Mouse (Mus musculus): ENCODE measurements around the gene Matn3. TPM values are rescaled to one million over a fixed set of nuclear protein-coding genes. Genes with fewer than 3 reads are reported as not detected.

Gene Matn3
- total RNA-seq, 2 experiments from 2014 or later: not detected

DNA sequence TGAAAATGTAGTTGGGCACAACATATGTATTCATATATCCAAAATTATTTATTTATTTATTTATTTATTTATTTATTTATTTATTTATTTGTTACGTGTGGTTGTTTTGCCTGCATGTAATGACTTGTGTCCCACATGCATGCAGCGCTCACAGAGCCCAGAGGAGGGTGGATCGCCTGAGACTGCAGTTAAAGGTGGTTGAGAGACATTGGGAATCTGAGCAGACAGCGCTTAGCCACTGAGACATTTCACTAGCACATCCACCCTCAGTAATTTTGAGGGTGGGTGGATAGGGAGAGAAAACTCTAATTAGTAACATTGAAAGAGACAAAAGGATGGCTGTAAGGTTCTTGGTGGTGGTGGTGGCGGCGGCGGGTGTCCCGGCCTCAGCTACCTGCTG lies 72.7 kb downstream of the Matn3 start:
- no peak for ATAC-seq (replicated peaks; ENCODE audit: poor library complexity)

DNA sequence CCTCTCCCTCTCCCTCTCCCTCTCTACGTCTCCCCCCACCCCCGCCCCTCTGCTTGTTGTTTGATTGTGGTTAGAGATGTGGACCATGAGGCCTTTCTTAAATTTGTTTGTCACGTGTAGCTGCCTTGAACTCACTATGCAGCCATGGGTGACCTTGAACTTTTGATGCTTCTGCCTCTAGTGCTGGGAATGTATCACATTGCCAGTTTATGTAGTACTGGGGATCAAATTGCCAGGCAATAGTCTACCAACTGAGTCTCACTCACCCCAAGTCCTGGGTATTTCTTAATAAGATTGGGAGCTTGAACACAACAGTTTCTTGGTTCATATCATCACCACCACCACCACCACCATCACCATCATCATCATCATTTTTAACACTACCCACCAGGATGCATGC lies 73.3 kb downstream of the Matn3 start:
- no peak for ATAC-seq (replicated peaks; ENCODE audit: poor library complexity)

Other genes with a start within 250 kb of the Matn3 start
- gene Sdc1, start 176.6 kb upstream of the Matn3 start, total RNA-seq (2015): 0.37 and 0.42 TPM in 2 replicates
- gene Sdc1, start 176.6 kb upstream of the Matn3 start, total RNA-seq (2017): 1.5 TPM in 2 replicates
- gene Laptm4a, start 26.3 kb upstream of the Matn3 start, total RNA-seq (2015): 73.2 and 76.6 TPM in 2 replicates
- gene Laptm4a, start 26.3 kb upstream of the Matn3 start, total RNA-seq (2017): 111 and 119 TPM in 2 replicates
- 1.3 and 1.8 TPM in 2 replicates for gene Wdr35, start 26.0 kb downstream of the Matn3 start, total RNA-seq (2015)
- 0.79 and 3.8 TPM in 2 replicates for gene Wdr35, start 26.0 kb downstream of the Matn3 start, total RNA-seq (2017)
- gene Ttc32, start 82.1 kb downstream of the Matn3 start, total RNA-seq (2015): 41.9 and 43.1 TPM in 2 replicates
- gene Ttc32, start 82.1 kb downstream of the Matn3 start, total RNA-seq (2017): 23.2 and 29.7 TPM in 2 replicates